Mouse (Mus musculus) forebrain, embryonic 10.5 days (tissue): ENCODE measurements around the gene Atp13a4. TPM values are rescaled to one million over a fixed set of nuclear protein-coding genes. Genes with fewer than 3 reads are reported as not detected.
A peak's percentile ranks its signal among the peaks of the same experiment; 100 is the strongest.

Experiments
- DNase-seq: peaks from one replicate; pipeline ENCODE4 v3.0.0-alpha.2; 2017; ENCODE audit warnings: low spot score; ENCODE audit errors: extremely low spot score
- H3K27ac ChIP-seq: fragments of 300-500 bp; sonication (generic); 2 replicates; pipeline ENCODE4 v1.5.1; 2016; ENCODE audit warnings: mild to moderate bottlenecking
- H3K27me3 ChIP-seq: fragments of 300-500 bp; sonication (generic); 2 replicates; pipeline ENCODE4 v1.6.1; 2016; ENCODE audit warnings: mild to moderate bottlenecking; ENCODE audit not compliant: poor library complexity, severe bottlenecking
- H3K36me3 ChIP-seq: fragments of 300-500 bp; sonication (generic); replicated peaks from 2 replicates; pipeline ENCODE4 v1.6.1; 2016; ENCODE audit warnings: mild to moderate bottlenecking, moderate library complexity
- H3K4me1 ChIP-seq: fragments of 300-500 bp; sonication (generic); 2 replicates; pipeline ENCODE4 v1.6.1; 2016
- H3K4me3 ChIP-seq: fragments of 300-500 bp; sonication (generic); 2 replicates; pipeline ENCODE4 v1.5.1; 2016; ENCODE audit warnings: mild to moderate bottlenecking, moderate library complexity
- H3K9me3 ChIP-seq: fragments of 300-500 bp; sonication (generic); 2 replicates; pipeline ENCODE4 v1.6.1; 2016; ENCODE audit warnings: mild to moderate bottlenecking, moderate library complexity
- WGBS: fragments of 180-500 bp; shearing (Covaris S2); methylation state at CpG from one replicate; pipeline ENCODE4 v1.1.7; 2016; 5-methylcytosine and 5-hydroxymethylcytosine counted together
- polyA plus RNA-seq: library from polyadenylated mRNA; unstranded; fragments of >200 nt; fragmentation: Nextera tagmentation; extraction: Ambion mirVana; gene quantifications from 2 replicates; pipeline ENCODE4 v1.2.1, GENCODE M21; 2016

Atp13a4 gene
- 0.16 TPM in 1 of 2 replicates, not detected in the other for polyA plus RNA-seq

DNA sequence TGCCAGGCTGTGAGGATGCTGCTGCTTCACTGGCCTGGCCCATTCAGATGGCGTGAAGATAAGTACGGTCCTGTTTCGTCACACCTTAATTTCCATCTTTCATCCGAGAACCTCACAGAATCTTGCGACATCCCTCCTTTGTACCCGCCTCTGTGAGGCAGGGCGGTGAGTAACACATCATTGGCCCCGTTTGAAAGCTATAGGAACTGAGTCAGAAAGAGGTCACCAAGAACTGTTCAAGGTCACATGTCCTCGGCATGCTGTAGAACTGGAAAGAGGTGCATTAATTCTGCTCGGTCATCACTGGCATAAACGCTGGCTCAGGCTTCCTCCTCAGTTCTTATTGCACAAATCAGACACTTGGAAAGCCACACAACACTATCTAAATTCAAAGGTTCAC lies at the start of gene Atp13a4:
Gene Atp13a4 (minus strand): TSS at position 36 of the 400 bp plus-strand sequence.
- Histone ChIP-seq H3K4me1 (no peaks in the 10 kb centered on the region), H3K9me3 (no peaks in the 10 kb centered on the region), H3K36me3 (no peaks in the 10 kb centered on the region), H3K4me3 (no peak within 1 kb of the TSS), H3K27me3 (peaks cover 3% of the 10 kb centered on the region), H3K27ac (no peak within 1 kb of the TSS)
- WGBS, result 85% methylated on average over 11 of the region's 11 CpGs
- DNase-seq, result no peak

DNA sequence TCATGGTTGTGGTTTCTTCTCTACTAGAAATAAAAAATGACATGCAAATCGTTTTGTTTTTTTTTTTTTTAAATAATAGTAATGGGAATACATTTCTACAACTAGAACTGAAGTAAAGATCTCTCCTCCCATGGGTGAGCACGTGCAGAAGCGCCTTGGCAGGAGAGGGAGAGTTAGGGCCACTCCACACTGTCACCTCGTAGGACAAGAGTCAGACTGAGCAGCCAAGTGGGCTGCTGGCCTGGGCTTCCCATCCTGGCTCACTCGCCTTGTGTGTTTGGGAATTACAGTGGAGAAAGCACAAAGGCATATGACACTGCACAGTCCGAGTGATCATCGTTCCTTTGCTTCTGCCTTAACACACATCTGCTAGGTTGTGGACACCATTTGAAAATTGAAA lies 47.5 kb upstream of the Atp13a4 start:
- no peak overlapping the region for H3K27ac ChIP-seq
- DNase-seq, result no peak
- H3K27me3 ChIP-seq, result no peaks in the 10 kb centered on the region
- H3K4me1 ChIP-seq, result no peaks in the 10 kb centered on the region
- H3K9me3 ChIP-seq, result no peaks in the 10 kb centered on the region
- H3K4me3 ChIP-seq, result no peak overlapping the region
- peaks cover 73% of the 10 kb centered on the region for H3K36me3 ChIP-seq
- WGBS, result 89% methylated on average over 7 of the region's 7 CpGs

DNA sequence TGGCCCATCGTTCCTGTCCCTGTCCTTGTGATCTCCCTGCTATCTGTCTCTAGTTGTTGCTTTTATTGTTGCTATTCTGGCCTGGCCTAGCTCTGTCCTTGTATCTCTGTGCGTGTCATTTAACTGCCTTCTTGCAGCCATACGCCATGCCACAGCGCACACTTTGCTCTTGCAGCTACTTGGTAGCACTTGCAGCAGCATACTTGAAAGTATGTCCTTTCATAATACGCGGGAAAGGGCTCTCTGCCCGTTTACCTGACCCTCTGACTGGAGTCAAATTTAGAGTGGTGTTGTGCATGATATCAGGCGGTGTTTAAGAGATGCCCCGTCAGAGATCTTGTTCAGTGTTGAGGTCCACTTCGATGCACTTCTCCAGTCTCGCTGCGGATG lies 35.1 kb upstream of the Atp13a4 start:
- no peaks in the 10 kb centered on the region for H3K27me3 ChIP-seq
- peak; percentile 17 for DNase-seq
- peaks cover 15% of the 10 kb centered on the region for H3K4me1 ChIP-seq
- peak overlapping the region; percentile 89 for H3K27ac ChIP-seq
- peak overlapping the region; percentile 87 for H3K4me3 ChIP-seq
- 11% methylated on average over 12 of the region's 12 CpGs for WGBS
- 0 out of 2 replicates have a peak, but pooled peaks cover under 1% of the 10 kb centered on the region for H3K36me3 ChIP-seq
- H3K9me3 ChIP-seq, result no peaks in the 10 kb centered on the region

DNA sequence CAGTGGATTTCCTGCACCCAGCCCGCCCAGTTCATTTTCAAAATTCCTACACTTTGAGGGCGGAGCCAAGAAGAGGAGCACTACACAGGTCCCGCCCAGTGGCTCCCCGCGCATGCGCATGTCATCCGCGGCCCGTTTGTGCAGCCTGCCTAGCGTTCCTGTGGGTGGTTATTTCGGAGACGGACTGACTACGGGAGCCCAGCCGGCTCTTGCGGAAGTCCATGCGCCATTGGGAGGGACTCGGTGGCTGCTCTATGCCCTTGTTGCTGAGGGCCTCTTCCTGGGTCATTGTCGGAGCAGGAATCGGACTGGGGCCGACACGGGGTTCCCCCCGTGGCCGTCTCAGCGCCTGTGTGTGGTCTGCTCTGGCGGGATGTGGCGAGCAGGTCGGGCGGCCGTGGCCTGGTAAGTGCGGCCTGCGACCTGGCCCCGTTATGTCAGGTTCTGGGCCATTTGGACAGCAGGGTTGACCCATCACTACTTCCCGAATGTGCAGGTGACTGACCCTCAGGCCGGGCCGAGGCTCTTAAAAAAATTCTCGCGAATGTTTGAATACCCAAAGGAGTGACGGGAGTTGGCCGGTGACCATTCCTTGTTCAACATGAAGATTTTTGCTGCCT lies 34.6 kb upstream of the Atp13a4 start, which contains the start of gene Opa1:
Gene Opa1 (plus strand): TSS at position 168 of the 620 bp plus-strand sequence.
- Histone ChIP-seq H3K27me3 (no peaks in the 10 kb centered on the region), H3K9me3 (no peaks in the 10 kb centered on the region), H3K4me3 (peak within 1 kb of the TSS; percentile 87), H3K27ac (peak within 1 kb of the TSS; percentile 89), H3K4me1 (peaks cover 15% of the 10 kb centered on the region), H3K36me3 (no peaks in the 10 kb centered on the region)
- WGBS, result under 1% methylated on average over 39 of the region's 39 CpGs
- DNase-seq, result peak; percentile 98

DNA sequence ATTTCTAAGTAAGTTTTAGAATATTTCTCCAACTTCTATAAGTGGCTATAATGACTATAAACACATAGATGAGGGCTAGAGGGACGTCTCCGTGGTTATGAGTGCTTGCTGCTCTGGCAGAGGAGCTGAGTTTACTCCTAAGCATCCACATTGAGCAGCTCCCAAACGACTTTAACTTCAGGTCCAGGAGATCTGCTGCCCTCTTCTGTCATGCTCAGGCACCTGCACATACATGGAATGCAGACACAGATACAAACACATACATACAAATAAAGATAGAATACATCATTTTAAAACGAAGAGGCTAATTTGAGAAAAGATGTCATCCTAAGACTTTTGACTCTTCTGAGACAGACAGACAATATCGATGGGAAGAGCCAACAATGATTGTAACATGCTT lies 31.0 kb upstream of the Atp13a4 start:
- no peak overlapping the region for H3K27ac ChIP-seq
- no peak overlapping the region for H3K4me3 ChIP-seq
- DNase-seq, result no peak
- no peaks in the 10 kb centered on the region for H3K27me3 ChIP-seq
- peaks cover 15% of the 10 kb centered on the region for H3K4me1 ChIP-seq
- 16% methylated on average over 5 of the region's 5 CpGs for WGBS
- H3K36me3 ChIP-seq, result no peaks in the 10 kb centered on the region
- no peaks in the 10 kb centered on the region for H3K9me3 ChIP-seq

DNA sequence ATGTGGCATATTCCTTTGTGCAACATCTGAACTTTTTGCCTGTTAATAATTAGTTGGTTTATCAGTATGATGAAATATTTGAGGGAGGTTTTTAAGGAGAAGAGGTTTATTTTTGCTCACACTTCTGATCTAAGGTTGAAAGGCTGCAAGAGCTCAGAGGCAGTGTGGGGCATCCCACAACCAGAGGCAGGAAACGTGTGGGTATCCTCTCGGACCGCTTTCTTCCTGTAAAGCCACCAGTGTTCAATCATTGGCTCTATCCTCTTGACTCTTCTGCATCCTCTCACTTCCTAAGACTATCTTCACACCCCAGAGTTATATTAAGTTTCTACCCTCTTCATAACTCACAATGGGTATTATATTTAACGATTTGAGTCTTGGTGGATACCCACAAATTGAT lies 29.3 kb upstream of the Atp13a4 start:
- H3K27me3 ChIP-seq, result no peaks in the 10 kb centered on the region

DNA sequence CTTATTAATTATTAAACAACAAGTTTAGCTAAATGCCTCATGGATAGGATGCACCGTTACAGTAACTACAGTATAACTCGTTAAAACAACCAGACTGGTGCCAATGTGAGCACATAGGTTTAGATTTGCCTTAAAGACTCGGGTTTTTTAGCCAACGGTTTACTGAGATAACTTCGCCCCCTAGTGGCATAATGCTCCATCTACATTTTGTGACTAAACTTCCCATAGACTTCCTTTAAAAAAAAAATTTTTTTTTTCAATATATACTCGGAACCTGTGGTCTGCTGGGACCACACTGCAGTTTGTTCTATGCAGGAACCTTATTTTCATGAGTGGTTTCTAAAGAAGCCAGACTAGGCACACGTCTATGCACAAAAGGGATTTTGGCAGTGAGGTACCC lies 16.2 kb upstream of the Atp13a4 start:
- no peaks in the 10 kb centered on the region for H3K9me3 ChIP-seq
- 0 out of 2 replicates have a peak, but pooled peaks cover 5% of the 10 kb centered on the region for H3K27me3 ChIP-seq
- peak; percentile 38 for DNase-seq
- no peak overlapping the region for H3K4me3 ChIP-seq
- WGBS, result 11% methylated on average over 7 of the region's 7 CpGs
- H3K36me3 ChIP-seq, result no peaks in the 10 kb centered on the region
- peaks cover 5% of the 10 kb centered on the region; the same call in 1 of the 2 replicates for H3K4me1 ChIP-seq
- no peak overlapping the region for H3K27ac ChIP-seq

More for the DNA sequence above, 29.3 kb upstream of the Atp13a4 start:
- WGBS, result 81% methylated on average over 4 of the region's 4 CpGs
- DNase-seq, result no peak
- Histone ChIP-seq H3K9me3 (no peaks in the 10 kb centered on the region), H3K4me1 (peaks cover 6% of the 10 kb centered on the region), H3K36me3 (no peaks in the 10 kb centered on the region), H3K27ac (no peak overlapping the region), H3K4me3 (no peak overlapping the region)

DNA sequence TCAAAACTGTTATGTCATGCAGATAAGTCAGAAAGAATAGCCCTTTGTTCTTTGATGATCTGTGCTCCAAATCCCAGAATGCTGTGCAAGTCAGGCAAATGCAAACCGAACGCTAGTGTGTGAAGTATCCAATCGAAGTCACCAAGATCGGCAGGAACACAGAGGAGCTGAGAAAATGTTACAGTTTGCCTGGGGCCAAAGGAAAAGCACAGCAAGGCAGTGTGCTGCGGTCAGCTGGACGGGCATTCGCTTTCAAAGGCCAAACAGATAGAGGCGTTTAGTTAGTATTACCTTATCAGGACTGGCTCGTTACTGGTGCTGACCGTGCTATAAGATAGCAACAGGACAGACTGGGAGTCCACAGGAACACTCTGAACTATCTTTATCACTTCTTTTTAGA lies 15.8 kb upstream of the Atp13a4 start:
- no peak for DNase-seq
- no peaks in the 10 kb centered on the region for H3K9me3 ChIP-seq
- peaks cover 5% of the 10 kb centered on the region; the same call in 1 of the 2 replicates for H3K4me1 ChIP-seq
- H3K36me3 ChIP-seq, result no peaks in the 10 kb centered on the region
- H3K4me3 ChIP-seq, result no peak overlapping the region
- 0 out of 2 replicates have a peak, but pooled peaks cover 5% of the 10 kb centered on the region for H3K27me3 ChIP-seq
- H3K27ac ChIP-seq, result no peak overlapping the region
- 56% methylated on average over 10 of the region's 10 CpGs for WGBS

DNA sequence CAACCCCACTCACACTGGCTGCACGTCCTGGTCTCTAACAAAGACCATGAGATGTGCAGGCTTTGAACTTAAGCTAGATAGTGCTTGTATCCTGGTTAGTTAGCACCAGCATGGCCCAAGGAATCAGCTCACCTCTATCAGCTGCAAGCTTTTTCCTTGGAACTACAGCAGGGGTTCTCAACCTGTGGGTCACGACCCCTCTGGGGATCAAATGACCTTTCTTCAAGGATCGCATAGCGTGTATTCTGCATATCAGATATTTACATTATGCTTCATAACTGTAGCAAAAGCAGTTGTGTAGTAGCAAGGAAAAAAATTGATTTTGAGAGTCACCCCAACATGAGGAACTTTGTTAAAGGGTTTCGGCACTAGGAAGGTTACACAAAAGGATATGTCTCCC lies 15.0 kb upstream of the Atp13a4 start:
- Histone ChIP-seq H3K4me1 (peaks cover 5% of the 10 kb centered on the region; the same call in 1 of the 2 replicates), H3K27me3 (0 out of 2 replicates have a peak, but pooled peaks cover 5% of the 10 kb centered on the region), H3K36me3 (no peaks in the 10 kb centered on the region), H3K27ac (no peak overlapping the region), H3K9me3 (no peaks in the 10 kb centered on the region), H3K4me3 (no peak overlapping the region)
- WGBS, result 86% methylated on average over 5 of the region's 5 CpGs
- no peak for DNase-seq

DNA sequence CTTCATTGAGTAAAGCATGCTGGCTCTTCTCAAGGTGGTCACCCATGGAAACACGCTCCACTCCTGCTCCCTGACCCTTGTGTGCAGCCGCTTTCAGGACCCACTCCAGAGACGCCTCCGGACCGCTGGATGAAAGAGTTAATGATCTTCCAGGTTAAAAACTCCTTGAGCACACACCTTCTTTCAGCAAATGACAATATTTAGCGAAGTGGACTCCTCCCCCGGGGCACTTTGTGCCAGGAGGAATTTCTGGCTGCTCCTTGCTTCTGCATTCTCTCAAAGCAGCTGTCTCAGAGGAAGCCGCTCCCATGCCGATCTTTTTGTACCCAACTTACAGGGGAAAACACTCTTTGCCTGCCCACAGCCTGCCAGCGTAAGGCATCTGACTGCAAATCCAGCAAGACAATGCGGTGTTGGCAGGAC lies 3.4 kb downstream of the Atp13a4 start:
- 89% methylated on average over 11 of the region's 11 CpGs for WGBS
- Histone ChIP-seq H3K36me3 (no peaks in the 10 kb centered on the region), H3K27me3 (peaks cover 3% of the 10 kb centered on the region), H3K9me3 (no peaks in the 10 kb centered on the region), H3K27ac (no peak overlapping the region), H3K4me3 (no peak overlapping the region), H3K4me1 (no peaks in the 10 kb centered on the region)
- DNase-seq, result no peak

DNA sequence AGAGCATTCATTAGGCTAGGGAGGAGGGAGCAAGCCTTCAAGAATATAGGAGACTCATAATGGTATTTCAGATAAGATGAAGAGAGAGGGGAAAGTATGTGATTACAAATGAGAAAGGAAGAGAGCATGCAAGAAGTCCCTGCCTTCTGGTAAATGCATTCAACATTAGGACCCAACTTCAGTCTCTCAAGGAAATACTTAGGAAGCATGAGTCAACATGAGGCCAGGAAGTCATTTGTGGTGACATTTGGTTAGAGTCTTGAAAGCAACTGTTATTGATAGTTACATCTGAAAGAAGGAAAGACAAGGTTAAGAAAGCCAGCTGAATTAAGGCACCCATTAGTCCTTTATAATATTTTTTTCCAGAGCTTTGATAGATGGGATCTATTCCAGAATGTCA lies 4.8 kb downstream of the Atp13a4 start:
- Histone ChIP-seq H3K4me1 (no peaks in the 10 kb centered on the region), H3K9me3 (no peaks in the 10 kb centered on the region), H3K27me3 (peaks cover 3% of the 10 kb centered on the region), H3K36me3 (no peaks in the 10 kb centered on the region), H3K27ac (no peak overlapping the region), H3K4me3 (no peak overlapping the region)
- no peak for DNase-seq

DNA sequence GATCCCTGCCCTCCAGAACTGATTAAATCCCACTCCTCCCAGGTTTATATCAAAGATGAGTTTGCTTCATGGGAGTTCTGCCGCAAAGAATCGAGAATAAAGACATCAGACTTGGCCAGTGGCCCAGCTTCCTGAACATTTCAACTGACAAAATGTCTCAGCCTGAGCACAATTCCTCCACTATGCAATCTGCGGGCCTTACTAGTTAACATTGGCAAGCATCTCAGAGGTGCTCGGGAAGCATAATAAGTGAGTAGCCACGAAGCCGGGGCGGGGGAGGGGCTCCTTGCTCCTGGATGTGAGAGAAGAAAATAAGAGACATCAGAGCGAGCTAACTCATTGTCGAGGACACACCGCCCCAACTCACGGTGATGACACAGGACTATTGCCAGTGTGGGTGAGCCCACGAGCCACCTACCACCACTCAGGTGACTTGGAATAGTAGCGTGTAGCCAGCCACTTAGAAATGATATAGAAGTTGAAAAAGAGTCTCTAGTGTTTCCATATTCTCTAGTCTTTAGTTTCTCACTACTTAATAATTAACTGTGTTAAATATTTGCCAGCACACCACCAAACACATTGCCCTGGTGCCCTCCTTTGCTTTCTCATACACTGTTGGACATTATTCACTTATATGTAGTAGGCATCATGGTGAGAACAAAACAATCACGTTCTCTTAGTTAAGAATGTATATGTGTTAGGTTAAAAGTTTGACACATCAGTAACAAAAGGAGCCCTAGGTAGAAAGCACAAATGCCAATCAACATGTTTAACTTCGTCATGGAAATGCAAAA lies 8.1 kb downstream of the Atp13a4 start:
- Histone ChIP-seq H3K36me3 (no peaks in the 10 kb centered on the region), H3K4me3 (no peak overlapping the region), H3K27me3 (no peaks in the 10 kb centered on the region), H3K9me3 (no peaks in the 10 kb centered on the region), H3K4me1 (no peaks in the 10 kb centered on the region), H3K27ac (no peak overlapping the region)
- no peak for DNase-seq
- WGBS, result 83% methylated on average over 15 of the region's 15 CpGs

DNA sequence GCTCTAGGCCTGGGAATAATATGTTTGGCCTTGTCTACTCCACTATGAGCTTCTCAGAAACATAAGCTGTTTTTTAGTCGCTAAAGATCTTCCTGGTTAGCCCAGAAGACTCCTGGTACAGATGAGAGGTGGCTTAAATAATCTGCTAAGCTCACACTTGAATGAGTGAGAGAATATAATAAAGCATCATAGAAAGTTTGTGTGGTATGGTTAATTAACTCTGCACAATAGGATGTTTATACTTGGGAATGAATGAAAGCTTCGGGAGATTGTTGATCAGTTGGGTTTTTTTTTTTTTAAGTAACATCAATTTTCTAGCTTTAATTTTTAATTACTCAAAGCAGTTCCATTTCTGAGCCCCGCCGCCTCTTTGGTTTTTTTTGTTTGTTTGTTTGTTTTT lies 8.8 kb downstream of the Atp13a4 start:
- H3K27me3 ChIP-seq, result no peaks in the 10 kb centered on the region
- WGBS, result 86% methylated on average over 4 of the region's 4 CpGs
- no peaks in the 10 kb centered on the region for H3K4me1 ChIP-seq
- no peak overlapping the region for H3K27ac ChIP-seq
- H3K4me3 ChIP-seq, result no peak overlapping the region
- no peaks in the 10 kb centered on the region for H3K9me3 ChIP-seq
- no peaks in the 10 kb centered on the region for H3K36me3 ChIP-seq
- DNase-seq, result no peak
